ENCODE assay signal across 11 mouse cellular contexts in genomic region chr4:133447366-133447765, GRCm38 (mm10). TPM values are rescaled to one million over a fixed set of nuclear protein-coding genes. Genes with fewer than 3 reads are reported as not detected.
"Had no signal": no experiment of that assay in that cellular context is flagged by ENCODE, and none has a peak within 500 bp of the region (broad histone marks: within the 10 kb centered on the region; RNA-seq: fewer than 3 reads in every experiment).

No protein-coding gene starts in this region.

- H3K36me3 ChIP-seq: liver, embryonic 15.5 days; neural tube, embryonic 13.5 days had no signal

- H3K4me3 ChIP-seq: liver, embryonic 15.5 days; neural tube, embryonic 13.5 days had no signal

- H3K27me3 ChIP-seq: neural tube, embryonic 13.5 days had no signal

- H3K4me2 ChIP-seq: liver, embryonic 11.5 days; liver, embryonic 15.5 days; neural tube, embryonic 13.5 days had no signal

- DNase-seq: kidney, adult 8-10 months; kidney, postnatal 25 days; layer of hippocampus, postnatal 36 days; lung, adult 2 months; lung, postnatal 36 days; midbrain, embryonic 14.5 days; right cerebral cortex, postnatal 25 days; thymus, postnatal 36 days had no signal

RNA-seq across cellular contexts. Expression of gene Tent5b, which starts 32.6 kb away (rescaled TPM):
- polyA plus RNA-seq: liver, embryonic 11.5 days had no signal
